Mouse (Mus musculus): ENCODE results near the gene Ms4a4b.
"Not testable (repeated sequence)": the region's sequence is repeated elsewhere in the genome, so short reads cannot be mapped to it uniquely, and the experiment has no call there.

Gene Ms4a4b

GRCm38 (mm10) chr19:11485746-11486145 is 42.4 kb downstream of the Ms4a4b start, which contains the start of gene Gm8369:
Gene Gm8369 (plus strand): TSS chr19:11485938.
- no peak for DNase-seq (ENCODE audit: low read depth, low spot score)

DNA sequence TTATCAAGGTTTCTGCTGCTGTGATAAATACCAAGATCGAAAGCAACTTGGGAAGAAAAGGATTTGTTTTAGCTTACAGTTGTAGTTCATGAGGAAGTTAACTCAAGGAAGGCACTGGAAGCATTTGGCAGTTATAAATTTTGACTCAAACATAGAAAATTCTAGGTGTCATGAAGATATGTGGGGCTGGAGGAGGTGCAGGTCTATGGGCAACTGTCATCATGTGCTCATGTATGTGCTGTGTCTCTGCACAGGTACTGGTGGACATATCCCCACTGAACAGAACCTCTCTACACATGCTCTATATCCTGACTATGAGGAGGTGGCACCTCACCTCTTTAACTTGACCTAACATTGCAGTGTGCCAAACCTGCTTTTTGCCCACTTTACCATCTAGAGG is 43.2 kb downstream of the Ms4a4b start:
- DNase-seq (ENCODE audit: low read depth, low spot score): no peak

DNA sequence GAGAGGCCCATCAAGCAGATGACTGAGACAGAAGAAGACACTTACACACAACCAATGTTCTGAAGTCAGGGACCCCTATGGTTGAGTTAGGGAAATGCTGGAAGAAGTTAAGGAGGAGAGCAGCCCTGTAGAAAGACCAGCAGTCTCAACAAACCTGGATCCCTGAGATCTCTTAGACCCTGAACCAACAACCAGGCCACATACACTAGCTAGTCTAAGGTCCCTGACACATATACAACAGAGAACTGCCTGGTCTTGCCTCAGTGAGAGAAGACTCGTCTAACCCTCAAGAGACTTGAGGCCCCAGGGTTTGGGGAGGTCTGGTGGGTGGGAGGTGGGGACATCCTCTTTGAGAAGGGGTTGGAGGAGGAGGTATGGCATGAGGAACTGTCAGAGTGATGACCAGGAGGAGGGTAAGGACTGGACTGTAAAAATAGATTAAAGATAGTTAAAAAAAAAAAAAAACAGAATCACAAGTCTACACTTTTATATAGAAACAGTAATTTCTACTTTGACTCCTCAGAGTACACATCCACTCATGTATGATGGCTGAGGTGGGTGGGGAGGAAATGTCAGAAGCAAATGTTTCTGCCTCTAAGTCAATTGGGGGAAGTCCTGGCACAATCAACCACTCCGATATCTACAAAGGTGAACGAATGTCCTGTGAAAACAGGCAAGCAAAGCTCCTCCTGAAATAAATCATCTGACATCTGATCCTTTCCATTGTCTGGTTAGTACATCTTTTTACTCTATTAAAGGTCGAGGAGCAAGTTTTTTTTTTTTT is 48.2 kb downstream of the Ms4a4b start:
- DNase-seq (ENCODE audit: low read depth, low spot score): no peak

DNA sequence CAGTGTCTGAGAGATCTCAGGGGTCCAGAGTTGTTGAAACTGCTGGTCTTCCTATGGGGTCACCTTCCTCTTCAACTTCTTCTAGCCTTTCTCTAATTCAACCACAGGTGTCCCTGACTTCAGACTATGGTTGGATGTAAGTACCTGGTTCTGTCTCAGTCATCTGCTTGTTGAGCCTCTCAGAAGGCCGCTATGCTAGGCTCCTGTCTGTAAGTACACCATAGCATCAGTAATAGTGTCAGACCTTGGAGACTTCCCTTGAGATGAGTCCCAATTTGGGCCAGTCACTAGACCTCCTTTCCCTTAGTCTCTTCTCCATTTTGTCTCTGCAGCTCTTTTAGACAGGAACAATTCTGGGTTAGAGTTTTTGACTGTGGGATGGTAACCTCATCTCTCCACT is 49.3 kb downstream of the Ms4a4b start:
- DNase-seq (ENCODE audit: low read depth, low spot score): no peak

DNA sequence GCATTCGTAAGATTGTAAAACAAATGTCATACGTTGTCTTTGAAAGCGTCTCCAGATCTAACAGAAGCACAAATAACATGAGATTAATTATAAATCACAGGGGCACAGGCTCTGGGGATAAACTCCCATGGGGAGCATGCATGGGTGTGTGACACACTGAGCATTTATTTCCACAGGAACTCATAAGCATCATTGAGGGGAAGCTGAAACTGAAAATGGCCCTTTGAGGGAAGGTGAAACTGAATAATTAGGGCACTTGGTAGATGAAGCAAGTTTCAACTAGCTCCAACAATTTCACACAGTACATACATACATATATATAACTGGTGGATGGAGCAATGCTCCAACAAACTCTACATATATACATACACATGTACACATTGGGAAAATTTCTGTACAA is 51.2 kb downstream of the Ms4a4b start:
- no peak for DNase-seq (ENCODE audit: low read depth, low spot score)

DNA sequence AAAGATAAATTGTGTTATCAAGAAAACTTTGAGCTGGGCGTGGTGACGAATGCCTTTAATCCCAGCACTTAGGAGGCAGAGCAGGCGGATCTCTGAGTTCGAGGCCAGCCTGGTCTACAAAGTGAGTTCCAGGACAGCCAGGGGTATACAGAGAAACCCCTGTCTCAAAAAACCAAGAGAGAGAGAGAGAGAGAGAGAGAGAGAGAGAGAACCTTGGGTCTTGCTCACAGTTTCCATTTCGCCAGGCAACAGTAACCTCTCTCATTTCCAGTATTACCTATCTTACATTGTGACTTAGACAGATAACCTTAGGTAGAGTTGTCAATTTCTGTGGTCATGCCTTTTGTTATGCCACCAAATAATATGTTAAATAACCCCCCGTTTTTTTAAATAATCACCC is 53.0 kb downstream of the Ms4a4b start:
- no peak for DNase-seq (ENCODE audit: low read depth, low spot score)

DNA sequence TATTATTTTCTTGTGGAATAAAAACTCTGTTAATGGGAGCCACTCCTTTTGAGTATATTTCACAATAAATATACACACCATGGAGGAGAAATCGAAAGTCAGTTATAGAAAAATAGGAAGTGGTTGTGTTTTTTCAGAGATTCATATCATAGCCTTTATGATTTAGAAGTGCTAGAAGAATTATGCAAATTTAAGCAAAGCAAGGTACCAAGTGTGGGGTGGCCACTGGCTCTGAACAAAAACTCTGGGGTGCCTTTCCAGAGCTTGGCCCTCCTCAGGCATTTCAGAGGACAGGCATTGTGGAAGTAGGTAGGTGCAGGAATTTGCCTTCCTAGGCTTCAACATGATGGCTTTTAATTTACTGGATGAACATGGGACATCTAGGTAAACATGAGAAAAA is 53.9 kb downstream of the Ms4a4b start:
- not testable (repeated sequence) for DNase-seq (ENCODE audit: low read depth, low spot score)

DNA sequence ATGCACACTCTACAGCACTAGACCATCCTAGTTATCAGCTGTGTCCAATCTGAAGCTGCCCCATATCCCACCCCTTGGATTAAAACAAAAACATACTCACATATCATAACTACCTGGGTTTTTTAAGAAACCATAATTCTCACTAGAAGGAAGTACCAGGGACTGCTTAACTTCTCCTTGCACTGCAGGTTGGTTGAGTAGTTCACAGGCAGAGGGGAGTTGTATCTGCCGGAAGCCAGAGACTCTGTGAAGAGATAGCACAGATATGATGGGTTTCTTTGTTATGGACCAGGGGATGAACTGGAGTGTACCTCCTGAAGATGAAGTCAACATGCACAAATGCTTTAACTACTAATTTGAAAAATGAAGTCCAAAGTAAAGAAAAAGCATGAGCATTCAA is 57.4 kb downstream of the Ms4a4b start:
- no peak for DNase-seq (ENCODE audit: low read depth, low spot score)

DNA sequence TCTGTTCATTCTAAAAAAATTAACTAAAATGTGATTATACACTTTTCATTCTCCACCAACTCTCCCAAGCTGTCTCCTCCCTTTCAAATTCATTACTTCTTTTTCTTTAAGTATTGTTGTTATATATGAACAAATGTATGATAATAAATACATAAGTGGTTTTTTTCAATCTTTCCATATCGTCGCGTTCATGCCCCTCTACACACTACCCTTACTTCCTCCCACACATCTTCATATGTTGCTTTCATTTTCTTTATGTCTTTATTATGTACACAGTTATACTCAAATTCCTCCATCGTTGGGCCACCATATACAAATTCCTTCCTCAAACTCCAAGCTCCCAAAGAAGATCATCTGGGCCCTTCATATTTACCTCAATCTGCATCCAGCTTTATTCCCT is 58.0 kb downstream of the Ms4a4b start:
- DNase-seq (ENCODE audit: low read depth, low spot score): no peak

- no peak for DNase-seq (ENCODE audit: low read depth, low spot score)
These were observed 61.5 kb downstream of the Ms4a4b start for GRCm38 (mm10) chr19:11504857-11505256.

DNA sequence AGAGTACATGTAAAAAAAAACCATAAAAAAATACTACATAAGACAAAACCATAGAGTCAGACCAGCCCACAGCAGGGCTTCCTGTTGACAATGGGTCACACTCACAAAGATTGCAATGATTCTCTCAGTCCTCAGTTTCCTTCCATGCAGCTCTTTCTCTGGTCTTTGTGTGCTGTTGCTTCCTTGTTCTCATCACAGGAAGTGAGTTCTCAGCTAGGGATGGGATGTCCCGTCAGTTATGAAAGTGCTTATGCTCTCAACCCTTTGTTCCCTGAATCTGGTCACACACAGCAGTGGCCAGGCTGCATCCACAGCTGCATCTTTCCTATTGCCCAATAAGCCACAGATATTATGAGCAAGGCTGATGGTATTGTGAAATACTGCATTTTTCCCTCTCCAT is 70.1 kb downstream of the Ms4a4b start:
- DNase-seq (ENCODE audit: low read depth, low spot score): no peak

DNA sequence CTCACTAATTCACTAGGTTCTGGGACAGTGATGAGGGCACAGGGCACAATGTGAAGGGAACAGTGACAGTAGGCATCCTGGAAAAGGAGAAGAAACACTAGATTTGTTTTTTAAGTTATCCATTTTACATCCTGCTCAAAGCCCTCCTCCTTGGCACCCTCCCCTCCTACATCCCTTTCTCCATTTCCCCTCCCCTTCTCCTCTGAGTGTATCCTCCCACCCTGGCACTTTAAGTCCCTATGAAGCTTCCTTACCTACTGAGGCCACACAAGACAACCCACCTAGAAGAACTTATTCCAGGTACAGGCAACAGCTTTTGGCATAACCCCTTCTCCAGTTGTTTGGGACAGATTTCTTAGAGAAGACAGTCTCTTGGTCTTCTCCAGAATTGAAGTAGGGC is 72.9 kb downstream of the Ms4a4b start, which contains the start of gene Ms4a6b:
TSS of gene Ms4a6b (plus strand) at position 267 of the 400 bp plus-strand sequence.
- DNase-seq (ENCODE audit: low read depth, low spot score): no peak
